Mouse (Mus musculus) stomach, adult 2 months (tissue): Measurements from ENCODE around the gene Wnt3. TPM values are rescaled to one million over a fixed set of nuclear protein-coding genes. Genes with fewer than 3 reads are reported as not detected.

Source experiments
- polyA plus RNA-seq: library from polyadenylated mRNA; depleted of rRNA; stranded (reverse); fragments of >200 nt; gene quantifications from 2 replicates; pipeline ENCODE4 v1.2.3, GENCODE M21; 2012; rRNA removed

The Wnt3 gene
- 0.03 and 0.10 TPM in 2 replicates for polyA plus RNA-seq

GRCm38 (mm10) chr11:103773387-103774227 is at the start of gene Wnt3:
Gene Wnt3 (plus strand): TSS chr11:103774150.

GRCm38 (mm10) chr11:103749306-103750089 is 24.5 kb upstream of the Wnt3 start, which contains the start of gene Wnt9b:
Gene Wnt9b (minus strand): TSS chr11:103749821.

Other genes with a start within 250 kb of the Wnt3 start
- not detected in 2 replicates for gene Gm884, start 153.0 kb upstream of the Wnt3 start, polyA plus RNA-seq
- gene Lyzl6, start 135.3 kb upstream of the Wnt3 start, polyA plus RNA-seq, result not detected in 2 replicates
- 0.50 and 0.56 TPM in 2 replicates for gene Rprml, start 124.6 kb upstream of the Wnt3 start, polyA plus RNA-seq
- gene Gosr2, start 76.3 kb upstream of the Wnt3 start, polyA plus RNA-seq, result 14.3 and 16.1 TPM in 2 replicates
- 0.01 TPM in 1 of 2 replicates, not detected in the other for gene Wnt9b, start 24.3 kb upstream of the Wnt3 start, polyA plus RNA-seq
- gene Nsf, start 179.9 kb downstream of the Wnt3 start, polyA plus RNA-seq, result 14.0 and 15.4 TPM in 2 replicates
- 1.8 and 2.0 TPM in 2 replicates for gene Arf2, start 192.6 kb downstream of the Wnt3 start, polyA plus RNA-seq